Mouse (Mus musculus) MEL (cell line): ENCODE data around the gene Cilp. TPM values are rescaled to one million over a fixed set of nuclear protein-coding genes. Genes with fewer than 3 reads are reported as not detected.

ENCODE experiments used
- DNase-seq: peaks from one replicate; pipeline ENCODE4 v3.0.0; 2011; ENCODE audit warnings: low read depth, low spot score
- H3K27ac ChIP-seq: 2 replicates; pipeline ENCODE4 v1.5.1; 2012; ENCODE audit warnings: low read depth, mild to moderate bottlenecking, control low read depth, low read length, moderate library complexity; ENCODE audit not compliant: control insufficient read depth
- H3K27me3 ChIP-seq, 2 experiments: fragments of 150-350 bp in 1 of 2; sonication (generic) in 1 of 2; 2 replicates each; pipeline ENCODE4 v1.6.1; 2012; ENCODE audit warnings: low read length in 2 of 2, mild to moderate bottlenecking in 2 of 2, improper control_type of control experiment in 1 of 2, moderate library complexity in 1 of 2; ENCODE audit not compliant: insufficient read depth in 2 of 2, control insufficient read depth in 1 of 2
- H3K36me3 ChIP-seq, 2 experiments: 2 replicates each; pipeline ENCODE4 v1.6.1; 2012 to 2014; ENCODE audit warnings: low read length in 2 of 2, improper control_type of control experiment in 1 of 2, inconsistent platforms in 1 of 2, mild to moderate bottlenecking in 1 of 2; ENCODE audit not compliant: insufficient read depth in 2 of 2, control insufficient read depth in 1 of 2
- H3K4me1 ChIP-seq, 2 experiments: fragments of 150-350 bp in 1 of 2; sonication (generic) in 1 of 2; 2 replicates each; pipeline ENCODE4 v1.6.1; 2012; ENCODE audit warnings: low read length in 2 of 2, improper control_type of control experiment in 1 of 2, mild to moderate bottlenecking in 1 of 2; ENCODE audit not compliant: insufficient read depth in 2 of 2, control insufficient read depth in 1 of 2
- H3K4me3 ChIP-seq, 2 experiments: fragments of 150-350 bp in 1 of 2; sonication (generic) in 1 of 2; 2 replicates each; pipeline ENCODE4 v1.5.1; 2012; ENCODE audit warnings: low read depth in 2 of 2, low read length in 2 of 2, mild to moderate bottlenecking in 2 of 2, moderate library complexity in 2 of 2, control low read depth in 1 of 2, improper control_type of control experiment in 1 of 2; ENCODE audit not compliant: control insufficient read depth in 1 of 2, insufficient read depth in 1 of 2
- H3K79me2 ChIP-seq: 2 replicates; pipeline ENCODE4 v1.6.1; 2012; ENCODE audit warnings: mild to moderate bottlenecking, low read length, moderate library complexity; ENCODE audit not compliant: control insufficient read depth, poor library complexity, insufficient read depth
- H3K9ac ChIP-seq: 2 replicates; pipeline ENCODE4 v1.6.1; 2012; ENCODE audit warnings: low read depth, mild to moderate bottlenecking, control low read depth, low read length, moderate library complexity; ENCODE audit not compliant: control insufficient read depth, poor library complexity, severe bottlenecking
- H3K9me3 ChIP-seq: fragments of 150-350 bp; sonication (generic); replicated peaks from 2 replicates; pipeline ENCODE4 v1.6.1; 2012; ENCODE audit warnings: mild to moderate bottlenecking, low read length, improper control_type of control experiment, moderate library complexity; ENCODE audit not compliant: insufficient read depth
- BHLHE40 ChIP-seq: IDR thresholded peaks from 2 replicates; pipeline ENCODE4 v1.6.1; 2012; ENCODE audit warnings: low read depth, mild to moderate bottlenecking, inconsistent platforms, low read length, improper control_type of control experiment, borderline replicate concordance
- CHD1 ChIP-seq: IDR thresholded peaks from 2 replicates; pipeline ENCODE4 v1.6.1; 2012; ENCODE audit warnings: low read depth, mild to moderate bottlenecking, inconsistent platforms, low read length, improper control_type of control experiment
- CHD2 ChIP-seq: IDR thresholded peaks from 2 replicates; pipeline ENCODE4 v1.6.1; 2011; ENCODE audit warnings: low read length, improper control_type of control experiment
- CTCF ChIP-seq, 3 experiments: IDR thresholded peaks in 2 of 3; conservative IDR thresholded peaks in 1 of 3; 2 replicates each; pipeline ENCODE4 v1.5.1; 2011 to 2012; ENCODE audit warnings: low read length in 3 of 3, low read depth in 2 of 3, mild to moderate bottlenecking in 2 of 3, improper control_type of control experiment in 1 of 3, inconsistent platforms in 1 of 3, mixed read lengths in 1 of 3, moderate library complexity in 1 of 3; ENCODE audit not compliant: control insufficient read depth in 1 of 3, insufficient read depth in 1 of 3, poor library complexity in 1 of 3, severe bottlenecking in 1 of 3
- E2F4 ChIP-seq: IDR thresholded peaks from 2 replicates; pipeline ENCODE4 v1.6.1; 2011; ENCODE audit warnings: low read depth, low read length, improper control_type of control experiment, borderline replicate concordance
- ELF1 ChIP-seq: IDR thresholded peaks from 2 replicates; pipeline ENCODE4 v1.6.1; 2014; ENCODE audit warnings: low read depth, mild to moderate bottlenecking, inconsistent platforms, low read length, improper control_type of control experiment, moderate library complexity
- ETS1 ChIP-seq: IDR thresholded peaks from 2 replicates; pipeline ENCODE4 v1.6.1; 2012; ENCODE audit warnings: low read depth, mild to moderate bottlenecking, inconsistent platforms, low read length, improper control_type of control experiment, moderate library complexity
- GATA1 ChIP-seq: IDR thresholded peaks from 2 replicates; pipeline ENCODE4 v1.6.1; 2011; ENCODE audit warnings: low read depth, low read length, improper control_type of control experiment
- KAT2A ChIP-seq: conservative IDR thresholded peaks from 2 replicates; pipeline ENCODE4 v1.6.1; 2012; ENCODE audit warnings: low read depth, low read length, improper control_type of control experiment, inconsistent platforms
- MAX ChIP-seq: IDR thresholded peaks from 2 replicates; pipeline ENCODE4 v1.6.1; 2011; ENCODE audit warnings: low read length, improper control_type of control experiment
- MAZ ChIP-seq: IDR thresholded peaks from 2 replicates; pipeline ENCODE4 v1.6.1; 2012; ENCODE audit warnings: low read depth, mild to moderate bottlenecking, inconsistent platforms, low read length, improper control_type of control experiment
- MEF2A ChIP-seq: IDR thresholded peaks from 2 replicates; pipeline ENCODE4 v1.6.1; 2014; ENCODE audit warnings: low read depth, mild to moderate bottlenecking, inconsistent platforms, low read length, improper control_type of control experiment; ENCODE audit not compliant: poor library complexity, insufficient replicate concordance, severe bottlenecking; ENCODE audit errors: extremely low read depth
- MXI1 ChIP-seq: IDR thresholded peaks from 2 replicates; pipeline ENCODE4 v1.6.1; 2011; ENCODE audit warnings: mild to moderate bottlenecking, low read depth, low read length, improper control_type of control experiment
- MYB ChIP-seq: IDR thresholded peaks from 2 replicates; pipeline ENCODE4 v1.6.1; 2011; ENCODE audit warnings: mild to moderate bottlenecking, low read depth, low read length, improper control_type of control experiment
- RAD21 ChIP-seq: IDR thresholded peaks from 2 replicates; pipeline ENCODE4 v1.6.1; 2011; ENCODE audit warnings: mild to moderate bottlenecking, low read depth, low read length, improper control_type of control experiment
- RCOR1 ChIP-seq: IDR thresholded peaks from 2 replicates; pipeline ENCODE4 v1.6.1; 2012; ENCODE audit warnings: low read depth, mild to moderate bottlenecking, inconsistent platforms, low read length, improper control_type of control experiment
- SIN3A ChIP-seq: IDR thresholded peaks from 2 replicates; pipeline ENCODE4 v1.6.1; 2012; ENCODE audit warnings: low read length, improper control_type of control experiment, inconsistent platforms
- SMC3 ChIP-seq: IDR thresholded peaks from 2 replicates; pipeline ENCODE4 v1.6.1; 2011; ENCODE audit warnings: low read depth, low read length, improper control_type of control experiment
- TCF12 ChIP-seq: IDR thresholded peaks from 2 replicates; pipeline ENCODE4 v1.6.1; 2014; ENCODE audit warnings: low read depth, mild to moderate bottlenecking, inconsistent platforms, low read length, improper control_type of control experiment, moderate library complexity
- UBTF ChIP-seq: IDR thresholded peaks from 2 replicates; pipeline ENCODE4 v1.6.1; 2012; ENCODE audit warnings: low read depth, mild to moderate bottlenecking, inconsistent platforms, low read length, improper control_type of control experiment, moderate library complexity, borderline replicate concordance; ENCODE audit not compliant: insufficient read depth
- USF2 ChIP-seq, 2 experiments: IDR thresholded peaks; 2 replicates each; pipeline ENCODE4 v1.6.1; 2011 to 2012; ENCODE audit warnings: improper control_type of control experiment in 2 of 2, low read length in 2 of 2, borderline replicate concordance in 1 of 2, inconsistent platforms in 1 of 2, low read depth in 1 of 2, mild to moderate bottlenecking in 1 of 2; ENCODE audit not compliant: insufficient read depth in 1 of 2
- ZKSCAN1 ChIP-seq: IDR thresholded peaks from 2 replicates; pipeline ENCODE4 v1.6.1; 2012; ENCODE audit warnings: low read depth, mild to moderate bottlenecking, inconsistent platforms, low read length, improper control_type of control experiment, moderate library complexity
- ZNF384 ChIP-seq: IDR thresholded peaks from 2 replicates; pipeline ENCODE4 v1.6.1; 2012; ENCODE audit warnings: low read depth, mild to moderate bottlenecking, inconsistent platforms, low read length, improper control_type of control experiment
- polyA plus RNA-seq, 2 experiments: library from polyadenylated mRNA; stranded (reverse) in 1 of 2; unstranded in 1 of 2; fragments of >175 nt in 1 of 2; fragments of >200 nt in 1 of 2; gene quantifications; 2 replicates each; pipeline versions ENCODE4 v1.2.1 to v1.2.4; 2012; ENCODE audit warnings: low replicate concordance in 2 of 2, low read depth in 1 of 2; ENCODE audit not compliant: insufficient read length in 2 of 2, insufficient read depth in 1 of 2, missing spikeins in 1 of 2
- total RNA-seq: library from RNA; depleted of rRNA; stranded (reverse); fragments of 300-350 nt; gene quantifications from 2 replicates; pipeline ENCODE4 v1.2.3, GENCODE M21; 2012

Gene Cilp
- total and polyA plus RNA-seq, 3 experiments, result 0.01 TPM; not detected in 2

DNA sequence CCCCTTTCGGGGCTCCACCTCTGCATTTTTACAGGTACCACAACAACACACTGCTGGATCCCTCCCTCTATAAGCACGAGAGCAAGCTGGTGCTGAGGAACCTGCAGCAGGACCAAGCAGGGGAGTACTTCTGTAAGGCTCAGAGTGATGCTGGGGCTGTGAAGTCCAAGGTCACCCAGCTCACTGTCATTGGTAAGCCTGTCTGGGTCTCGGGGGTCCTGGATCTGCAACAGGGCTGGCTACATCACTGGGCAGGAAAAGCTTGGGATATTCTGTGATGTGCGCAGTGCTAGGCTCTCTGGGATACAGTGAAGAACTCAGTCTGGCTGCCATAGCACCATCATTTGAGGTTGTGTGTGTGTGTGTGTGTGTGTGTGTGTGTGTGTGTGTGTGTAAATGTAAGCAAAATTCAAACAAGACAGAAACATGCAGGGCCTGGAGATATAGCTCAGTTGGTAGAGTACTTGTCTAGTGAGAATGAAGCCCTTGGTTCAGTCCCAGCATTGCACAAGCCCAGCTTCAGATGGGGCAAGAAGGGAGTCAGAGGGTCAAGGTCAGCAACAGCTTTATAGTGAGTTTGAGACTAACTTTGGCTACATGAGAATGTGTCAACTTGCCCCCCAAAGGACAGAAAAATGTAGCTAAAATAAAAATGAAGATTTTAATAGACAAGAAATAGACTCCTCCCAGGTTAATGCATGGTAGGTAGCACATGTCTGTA, 11.0 kb downstream of the Cilp start:
- no peak for DNase-seq
- Histone ChIP-seq H3K9ac (no peak overlapping the region), H3K4me1 (no peaks in the 10 kb centered on the region), H3K4me3 (no peak overlapping the region), H3K9me3 (no peaks in the 10 kb centered on the region), H3K79me2 (no peaks in the 10 kb centered on the region), H3K27me3 (no peaks in the 10 kb centered on the region; a peak in 2 of 4 replicates), H3K36me3 (no peaks in the 10 kb centered on the region), H3K27ac (no peak overlapping the region)
- TF ChIP-seq ZKSCAN1, result no peak
- no peak for TF ChIP-seq BHLHE40
- TF ChIP-seq CHD2, result no peak
- TF ChIP-seq ETS1, result no peak
- no peak for TF ChIP-seq MAZ

DNA sequence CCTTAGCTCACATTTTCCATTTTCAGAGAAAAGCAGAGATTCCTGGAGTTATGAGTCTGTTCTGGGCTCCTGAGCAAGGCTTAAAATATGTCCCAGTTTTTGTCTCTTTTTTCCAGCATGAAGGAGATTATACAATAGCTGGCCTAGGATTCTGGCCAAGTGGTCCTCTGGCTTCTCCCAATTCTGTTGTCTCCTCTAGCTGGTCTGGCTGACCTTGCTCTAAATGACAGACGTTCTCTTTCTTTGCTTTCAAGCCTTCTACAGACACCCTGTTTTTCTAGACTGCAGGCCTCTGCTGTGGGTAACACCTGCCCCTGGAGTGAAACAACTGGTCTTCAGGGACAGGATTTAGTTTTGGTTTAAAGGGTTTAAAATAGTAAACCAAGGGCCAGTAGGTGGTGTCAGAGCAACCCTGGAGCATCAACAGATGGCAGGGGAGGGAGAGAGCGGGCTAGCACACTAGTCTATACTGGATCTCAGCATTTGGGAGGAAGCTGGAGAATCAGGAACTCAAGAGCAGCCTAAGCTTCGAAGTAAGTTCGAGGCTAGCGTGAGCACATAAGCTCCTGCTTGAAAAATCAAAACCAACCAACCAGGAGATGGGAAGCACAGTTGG, 16.7 kb downstream of the Cilp start:
- Histone ChIP-seq H3K4me3 (no peak overlapping the region), H3K27ac (no peak overlapping the region), H3K36me3 (no peaks in the 10 kb centered on the region), H3K79me2 (no peaks in the 10 kb centered on the region), H3K9me3 (no peaks in the 10 kb centered on the region), H3K27me3 (no peaks in the 10 kb centered on the region; a peak in 1 of 4 replicates), H3K4me1 (no peaks in the 10 kb centered on the region), H3K9ac (no peak overlapping the region)
- TF ChIP-seq SIN3A (no peak), ZNF384 (no peak), CHD2 (no peak), USF2 (IDR thresholded peaks at IDR 0.05; ENCODE audit: borderline replicate concordance in 1 of 2, insufficient read depth in 1 of 2, low read depth in 1 of 2, low read length in 2 of 2) (no peak), MAZ (no peak), MAX (no peak)
- no peak for DNase-seq

DNA sequence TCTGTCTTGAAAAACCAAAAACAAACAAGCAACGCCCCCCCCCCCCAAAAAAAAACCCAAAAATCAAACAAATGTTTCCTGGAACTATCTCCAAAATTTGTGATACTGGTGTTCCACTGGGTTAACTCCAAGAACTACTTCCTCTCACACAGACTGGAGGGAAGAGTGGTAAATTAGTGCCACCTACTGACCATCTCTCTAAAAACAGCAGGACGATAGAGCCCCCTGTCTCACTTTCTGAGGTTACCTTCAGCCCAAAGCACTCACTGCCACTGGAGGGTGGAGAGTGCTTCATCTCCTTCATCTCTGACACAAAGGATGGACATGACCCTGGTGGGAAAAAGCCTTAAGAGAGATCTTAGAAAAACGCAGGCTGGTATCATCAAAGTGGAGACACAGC, 18.3 kb downstream of the Cilp start:
- Histone ChIP-seq H3K36me3 (no peaks in the 10 kb centered on the region), H3K4me3 (no peak overlapping the region), H3K27me3 (no peaks in the 10 kb centered on the region; a peak in 1 of 4 replicates), H3K4me1 (no peaks in the 10 kb centered on the region), H3K79me2 (no peaks in the 10 kb centered on the region), H3K9me3 (no peaks in the 10 kb centered on the region), H3K27ac (no peak overlapping the region), H3K9ac (no peak overlapping the region)
- DNase-seq, result peak; percentile 70
- TF ChIP-seq KAT2A (no peak), TCF12 (no peak), MYB (no peak), MEF2A (no peak), USF2 (IDR thresholded peaks at IDR 0.05; ENCODE audit: borderline replicate concordance in 1 of 2, insufficient read depth in 1 of 2, low read depth in 1 of 2, low read length in 2 of 2) (no peak), CTCF (IDR thresholded peaks at IDR 0.05 in 2 of 3, conservative IDR thresholded peaks at IDR 0.05 in 1 of 3; ENCODE audit: control insufficient read depth in 1 of 3, insufficient read depth in 1 of 3, low read depth in 2 of 3, low read length in 3 of 3, poor library complexity in 1 of 3, severe bottlenecking in 1 of 3) (peak; percentile 21 to 91 (median 50); a peak in 5 of 6 replicates), MXI1 (no peak), RCOR1 (no peak), SIN3A (no peak), CHD1 (no peak), UBTF (no peak), E2F4 (no peak), ZKSCAN1 (no peak), SMC3 (peak; percentile 67), RAD21 (peak; percentile 91), ELF1 (no peak), GATA1 (no peak)
